Mouse (Mus musculus): ENCODE measurements around the gene Aaas. TPM values are rescaled to one million over a fixed set of nuclear protein-coding genes. Genes with fewer than 3 reads are reported as not detected.

The Aaas gene
- polyA plus RNA-seq, 1 experiment, result 29.7 TPM

DNA sequence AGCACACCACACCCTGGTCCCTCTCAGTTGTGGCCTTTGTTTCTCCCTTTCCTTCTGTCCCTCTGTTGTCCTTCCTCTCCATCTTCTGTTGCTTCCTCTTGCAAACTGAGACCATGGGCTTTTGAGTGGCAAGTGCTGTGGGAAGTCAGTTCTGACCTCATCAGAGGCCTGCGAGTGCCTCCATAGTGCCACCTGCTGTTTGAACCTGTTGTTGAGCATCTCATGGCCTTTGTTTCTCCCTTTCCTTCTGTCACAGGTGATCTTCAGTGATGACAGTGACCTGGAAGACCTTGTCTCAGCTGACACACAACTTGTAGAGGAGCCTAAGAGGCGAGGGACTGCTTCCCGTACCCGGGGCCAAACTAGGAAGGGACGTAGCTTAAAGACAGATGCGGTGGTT is 34.3 kb downstream of the Aaas start:
- peak; percentile 55 to 64 for DNase-seq
- H3K4me3 ChIP-seq (replicated peaks; ENCODE audit: insufficient read depth, low read depth, low read length), result no peak overlapping the region
- no peaks in the 10 kb centered on the region for H3K4me1 ChIP-seq (ENCODE audit: control insufficient read depth, insufficient read depth, low read length)
- no peak overlapping the region for H3K27ac ChIP-seq (ENCODE audit: insufficient read depth, low read length)
- WGBS, result 82% methylated on average over 6 of the region's 6 CpGs
- no peak for TF ChIP-seq POLR2A (IDR thresholded peaks at IDR 0.05; ENCODE audit: borderline replicate concordance, insufficient read depth, low read length)
- TF ChIP-seq CTCF (IDR thresholded peaks at IDR 0.05; ENCODE audit: borderline replicate concordance, insufficient read depth, low read depth, low read length), result peak; percentile 81
- H3K27me3 ChIP-seq (ENCODE audit: control insufficient read depth, insufficient read depth, low read length), result no peaks in the 10 kb centered on the region

DNA sequence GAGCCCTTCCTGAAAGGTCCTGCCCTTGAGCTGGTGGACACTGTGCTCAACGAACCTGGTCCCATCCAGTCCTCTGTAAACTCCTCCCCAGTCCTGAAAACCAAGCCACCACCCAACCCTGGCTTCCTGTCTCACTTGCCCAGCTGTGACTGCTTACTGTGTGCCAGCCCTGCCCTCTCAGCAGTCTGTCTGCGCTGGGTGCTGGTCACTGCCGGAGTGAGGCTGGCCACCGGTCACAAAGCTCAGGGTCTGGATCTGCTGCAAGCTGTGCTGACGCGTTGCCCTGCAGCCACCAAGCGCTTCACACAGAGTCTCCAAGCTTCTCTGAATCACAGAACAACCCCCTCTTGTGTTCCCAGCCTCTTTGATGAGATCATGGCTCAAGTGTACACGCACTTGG is 35.3 kb downstream of the Aaas start:
- H3K27me3 ChIP-seq (ENCODE audit: control insufficient read depth, insufficient read depth, low read length), result no peaks in the 10 kb centered on the region
- no peak overlapping the region for H3K4me3 ChIP-seq (replicated peaks; ENCODE audit: insufficient read depth, low read depth, low read length)
- DNase-seq, result no peak
- H3K4me1 ChIP-seq (ENCODE audit: control insufficient read depth, insufficient read depth, low read length), result no peaks in the 10 kb centered on the region
- no peak for TF ChIP-seq CTCF (IDR thresholded peaks at IDR 0.05; ENCODE audit: borderline replicate concordance, insufficient read depth, low read depth, low read length)
- no peak for TF ChIP-seq POLR2A (IDR thresholded peaks at IDR 0.05; ENCODE audit: borderline replicate concordance, insufficient read depth, low read length)
- no peak overlapping the region for H3K27ac ChIP-seq (ENCODE audit: insufficient read depth, low read length)
- 87% methylated on average over 8 of the region's 8 CpGs for WGBS

DNA sequence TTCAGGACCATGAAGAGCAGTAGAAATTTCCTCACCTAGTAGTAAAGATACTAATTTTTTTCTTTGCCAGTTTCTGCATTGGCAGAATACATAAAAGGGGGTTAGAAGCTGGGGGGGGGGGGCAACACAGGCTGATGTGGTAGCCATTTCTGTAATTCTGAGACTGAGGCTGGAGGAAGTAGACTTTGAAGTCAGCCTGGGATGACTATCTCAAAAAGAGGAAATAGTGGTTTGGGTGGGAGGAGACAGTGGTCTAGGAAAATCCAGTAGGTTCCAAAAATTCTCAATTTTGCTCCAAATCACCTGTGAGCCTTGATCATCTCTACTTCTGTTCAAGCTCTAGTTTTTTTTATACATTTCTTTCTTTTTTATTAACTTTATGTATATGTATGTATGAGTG is 39.1 kb downstream of the Aaas start:
- Histone ChIP-seq H3K4me1 (ENCODE audit: control insufficient read depth, insufficient read depth, low read length) (no peaks in the 10 kb centered on the region), H3K27me3 (ENCODE audit: control insufficient read depth, insufficient read depth, low read length) (no peaks in the 10 kb centered on the region), H3K27ac (ENCODE audit: insufficient read depth, low read length) (no peak overlapping the region), H3K4me3 (replicated peaks; ENCODE audit: insufficient read depth, low read depth, low read length) (no peak overlapping the region)
- no peak for DNase-seq
- TF ChIP-seq POLR2A (IDR thresholded peaks at IDR 0.05; ENCODE audit: borderline replicate concordance, insufficient read depth, low read length) (no peak), CTCF (IDR thresholded peaks at IDR 0.05; ENCODE audit: borderline replicate concordance, insufficient read depth, low read depth, low read length) (no peak)

DNA sequence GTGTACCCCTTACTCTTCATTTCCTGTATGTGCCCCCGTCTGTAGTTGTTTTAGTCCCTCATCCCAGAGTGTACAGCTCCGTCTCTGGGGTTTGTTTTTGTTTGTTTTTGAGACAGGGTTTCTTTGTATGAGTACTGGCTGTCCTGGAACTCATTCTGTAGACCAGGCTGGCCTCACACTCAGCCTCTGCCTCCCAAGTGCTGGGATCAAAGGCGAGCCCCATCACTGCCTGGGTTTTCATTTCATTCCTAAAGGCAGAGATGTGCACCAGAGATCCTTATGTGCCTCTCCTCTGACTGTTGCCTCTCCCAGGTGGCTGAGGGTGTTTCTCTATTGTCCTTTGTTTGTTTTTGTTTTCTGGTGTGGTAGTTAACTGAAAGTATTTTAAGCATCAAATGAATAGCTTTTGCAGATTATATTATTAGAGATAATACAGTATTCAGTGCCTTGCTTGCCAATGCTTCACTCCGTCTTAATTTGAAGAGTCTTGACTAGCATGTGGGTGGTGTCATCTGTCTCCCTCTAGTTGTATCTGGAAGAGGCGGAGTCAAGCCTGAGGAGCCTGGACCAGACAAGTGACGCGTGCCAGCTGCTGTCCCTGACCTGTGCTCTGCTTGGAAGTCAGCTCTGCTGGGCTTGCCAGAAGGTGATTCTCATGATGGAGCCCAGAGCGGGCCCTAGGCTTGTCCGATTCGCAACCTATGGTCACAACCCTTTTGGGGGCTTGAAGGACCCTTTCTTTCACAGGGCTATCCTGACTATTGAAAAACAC is 40.3 kb downstream of the Aaas start:
- WGBS, result 70% methylated on average over 10 of the region's 10 CpGs
- Histone ChIP-seq H3K4me3 (replicated peaks; ENCODE audit: insufficient read depth, low read depth, low read length) (no peak overlapping the region), H3K4me1 (ENCODE audit: control insufficient read depth, insufficient read depth, low read length) (no peaks in the 10 kb centered on the region), H3K27ac (ENCODE audit: insufficient read depth, low read length) (no peak overlapping the region), H3K27me3 (ENCODE audit: control insufficient read depth, insufficient read depth, low read length) (no peaks in the 10 kb centered on the region)
- DNase-seq, result no peak
- TF ChIP-seq CTCF (IDR thresholded peaks at IDR 0.05; ENCODE audit: borderline replicate concordance, insufficient read depth, low read depth, low read length) (no peak), POLR2A (IDR thresholded peaks at IDR 0.05; ENCODE audit: borderline replicate concordance, insufficient read depth, low read length) (no peak)

DNA sequence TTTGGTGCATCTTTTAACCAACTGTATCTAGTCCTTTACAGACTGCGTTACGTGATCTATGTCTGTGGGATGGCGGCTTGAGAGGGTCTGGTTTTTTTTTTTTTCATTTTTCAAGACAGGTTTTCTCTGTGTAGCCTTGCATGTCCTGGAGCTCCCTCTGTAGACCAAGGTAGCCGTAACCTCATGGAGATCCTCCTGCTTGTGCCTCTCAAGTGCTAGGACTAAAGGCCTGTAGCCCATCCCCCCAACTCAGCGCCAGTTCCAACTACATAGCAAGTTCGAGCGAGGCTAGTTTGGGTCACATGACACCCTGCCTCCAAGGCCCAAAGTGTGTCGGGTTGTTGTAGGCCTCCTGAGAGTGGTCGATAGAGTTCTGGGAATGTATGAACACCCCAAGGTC is 41.9 kb downstream of the Aaas start:
- Histone ChIP-seq H3K4me3 (replicated peaks; ENCODE audit: insufficient read depth, low read depth, low read length) (no peak overlapping the region), H3K27me3 (ENCODE audit: control insufficient read depth, insufficient read depth, low read length) (no peaks in the 10 kb centered on the region), H3K4me1 (ENCODE audit: control insufficient read depth, insufficient read depth, low read length) (no peaks in the 10 kb centered on the region), H3K27ac (ENCODE audit: insufficient read depth, low read length) (no peak overlapping the region)
- TF ChIP-seq POLR2A (IDR thresholded peaks at IDR 0.05; ENCODE audit: borderline replicate concordance, insufficient read depth, low read length) (no peak), CTCF (IDR thresholded peaks at IDR 0.05; ENCODE audit: borderline replicate concordance, insufficient read depth, low read depth, low read length) (no peak)
- DNase-seq, result no peak
- WGBS, result 82% methylated on average over 9 of the region's 9 CpGs

DNA sequence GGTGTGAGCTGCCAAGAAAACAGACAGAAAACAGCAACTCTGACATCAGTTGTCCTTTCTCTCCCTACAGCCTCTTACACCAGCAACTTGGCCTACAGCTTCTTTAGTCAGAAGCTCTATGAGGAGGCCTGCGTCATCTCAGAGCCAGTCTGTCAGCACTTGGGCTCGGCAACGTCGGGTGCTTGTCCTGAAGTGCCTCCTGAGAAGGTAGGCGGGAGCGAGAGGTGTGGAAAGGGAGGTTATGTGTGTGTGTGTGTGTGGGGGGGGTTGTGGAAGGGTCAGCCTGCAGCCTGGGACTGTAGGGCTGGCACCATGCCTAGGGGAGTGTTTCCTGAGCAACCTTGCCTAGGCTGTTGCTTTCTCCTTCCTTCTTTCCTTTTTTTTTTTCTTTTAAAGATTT is 48.0 kb downstream of the Aaas start:
- no peaks in the 10 kb centered on the region for H3K27me3 ChIP-seq (ENCODE audit: control insufficient read depth, insufficient read depth, low read length)
- no peak for DNase-seq
- no peaks in the 10 kb centered on the region for H3K4me1 ChIP-seq (ENCODE audit: control insufficient read depth, insufficient read depth, low read length)
- TF ChIP-seq POLR2A (IDR thresholded peaks at IDR 0.05; ENCODE audit: borderline replicate concordance, insufficient read depth, low read length), result no peak
- TF ChIP-seq CTCF (IDR thresholded peaks at IDR 0.05; ENCODE audit: borderline replicate concordance, insufficient read depth, low read depth, low read length), result no peak
- 84% methylated on average over 6 of the region's 6 CpGs for WGBS
- no peak overlapping the region for H3K4me3 ChIP-seq (replicated peaks; ENCODE audit: insufficient read depth, low read depth, low read length)
- no peak overlapping the region for H3K27ac ChIP-seq (ENCODE audit: insufficient read depth, low read length)

DNA sequence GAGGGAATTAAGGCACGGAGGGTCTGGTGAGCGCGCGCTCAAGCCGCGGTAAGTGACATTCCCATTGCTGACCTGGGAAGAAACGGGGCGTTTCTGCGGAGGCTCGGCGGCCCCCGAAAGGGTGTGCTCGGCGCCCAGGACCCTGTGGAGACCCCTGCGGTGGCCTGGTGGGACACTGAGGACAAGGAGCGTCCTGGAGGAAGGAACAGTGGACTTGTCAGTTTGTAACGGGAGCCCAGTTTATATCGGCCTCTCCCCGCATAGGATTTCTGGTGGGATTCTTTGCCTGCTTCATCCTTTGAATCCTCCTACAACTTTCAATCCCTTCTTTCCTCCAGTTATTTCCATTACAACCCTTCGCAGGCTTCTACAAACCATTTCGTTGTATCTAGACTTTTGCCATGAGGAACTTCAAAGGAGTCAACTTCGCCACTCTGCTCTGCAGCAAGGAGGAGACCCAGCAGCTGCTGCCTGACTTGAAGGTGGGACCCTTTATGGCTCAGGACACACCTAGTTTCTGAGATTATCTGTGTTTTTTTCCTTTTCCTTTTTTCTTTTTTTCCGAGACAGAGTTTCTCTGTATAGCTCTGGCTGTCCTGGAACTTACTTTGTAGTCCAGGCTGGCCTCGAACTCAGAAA is 54.1 kb downstream of the Aaas start:
- Histone ChIP-seq H3K27me3 (ENCODE audit: control insufficient read depth, insufficient read depth, low read length) (no peaks in the 10 kb centered on the region), H3K4me1 (ENCODE audit: control insufficient read depth, insufficient read depth, low read length) (no peaks in the 10 kb centered on the region), H3K27ac (ENCODE audit: insufficient read depth, low read length) (no peak overlapping the region), H3K4me3 (replicated peaks; ENCODE audit: insufficient read depth, low read depth, low read length) (peak overlapping the region; percentile 70)
- DNase-seq, result no peak
- no peak for TF ChIP-seq CTCF (IDR thresholded peaks at IDR 0.05; ENCODE audit: borderline replicate concordance, insufficient read depth, low read depth, low read length)
- TF ChIP-seq POLR2A (IDR thresholded peaks at IDR 0.05; ENCODE audit: borderline replicate concordance, insufficient read depth, low read length), result no peak
- 5% methylated on average over 24 of the region's 24 CpGs for WGBS

All from cerebellum, adult 2 months (tissue).